Mouse (Mus musculus) heart, postnatal 0 days (tissue): ENCODE results near the gene Pear1. TPM values are rescaled to one million over a fixed set of nuclear protein-coding genes. Genes with fewer than 3 reads are reported as not detected.

ENCODE experiments used
- ATAC-seq: fragments of 200-750 bp; cut with Nextera tagmentation; 2 replicates; pipeline ENCODE4 v1.8.0; 2017; ENCODE audit warnings: low read depth, moderate number of reproducible peaks, moderate library complexity; ENCODE audit not compliant: insufficient read depth
- DNase-seq: peaks from one replicate; pipeline ENCODE4 v3.0.0-alpha.2; 2016; ENCODE audit warnings: low spot score
- H3K27ac ChIP-seq: fragments of 300-500 bp; sonication (generic); 2 replicates; pipeline ENCODE4 v1.5.1; 2014; ENCODE audit warnings: low read depth, mild to moderate bottlenecking
- H3K27me3 ChIP-seq: fragments of 300-500 bp; sonication (generic); 2 replicates; pipeline ENCODE4 v1.6.1; 2014; ENCODE audit warnings: low read length, mixed read lengths; ENCODE audit not compliant: control insufficient read depth, insufficient read depth
- H3K36me3 ChIP-seq: fragments of 300-500 bp; sonication (generic); replicated peaks from 2 replicates; pipeline ENCODE4 v1.6.1; 2014; ENCODE audit warnings: low read length, mixed read lengths; ENCODE audit not compliant: control insufficient read depth, insufficient read depth
- H3K4me1 ChIP-seq: fragments of 300-500 bp; sonication (generic); 2 replicates; pipeline ENCODE4 v1.6.1; 2014; ENCODE audit warnings: antibody characterized with exemption; ENCODE audit not compliant: control insufficient read depth, insufficient read depth
- H3K4me2 ChIP-seq: fragments of 300-500 bp; sonication (generic); 2 replicates; pipeline ENCODE4 v1.6.1; 2014; ENCODE audit warnings: low read depth, mild to moderate bottlenecking, low read length, moderate library complexity
- H3K4me3 ChIP-seq: fragments of 300-500 bp; sonication (generic); 2 replicates; pipeline ENCODE4 v1.5.1; 2014; ENCODE audit warnings: low read depth, low read length
- H3K9ac ChIP-seq: fragments of 300-500 bp; sonication (generic); replicated peaks from 2 replicates; pipeline ENCODE4 v1.6.1; 2014; ENCODE audit warnings: low read depth, low read length, mixed read lengths
- H3K9me3 ChIP-seq: fragments of 300-500 bp; sonication (generic); replicated peaks from 2 replicates; pipeline ENCODE4 v1.6.1; 2016; ENCODE audit warnings: low read length; ENCODE audit not compliant: control insufficient read depth
- CTCF ChIP-seq: IDR thresholded peaks from 2 replicates; pipeline ENCODE4 v1.5.1; 2016; ENCODE audit warnings: antibody characterized with exemption, control low read depth, low read depth
- EP300 ChIP-seq: IDR thresholded peaks from 2 replicates; pipeline ENCODE4 v1.6.1; 2016; ENCODE audit warnings: antibody characterized with exemption, low read depth
- WGBS: fragments of 180-500 bp; shearing (Covaris S2); extraction: QIAGEN DNeasy Blood & Tissue Kit; methylation state at CpG from one replicate; pipeline ENCODE4 v1.1.7; 2014; 5-methylcytosine and 5-hydroxymethylcytosine counted together
- polyA plus RNA-seq: library from polyadenylated mRNA; unstranded; fragments of >200 nt; fragmentation: Nextera tagmentation; extraction: Ambion mirVana; gene quantifications from 2 replicates; pipeline ENCODE4 v1.2.1, GENCODE M21; 2015
- total RNA-seq: library from RNA; depleted of rRNA; stranded (reverse); fragments of >200 nt; gene quantifications from 2 replicates; pipeline ENCODE4 v1.2.3, GENCODE M21; 2014; ENCODE audit warnings: low replicate concordance

Gene Pear1
- total and polyA plus RNA-seq, 2 experiments from 2014 or later, result 10.8 to 42.7 TPM

- no peak overlapping the region for H3K9ac ChIP-seq
- DNase-seq, result no peak
- H3K27me3 ChIP-seq, result 0 out of 2 replicates have a peak, but pooled peaks cover 14% of the 10 kb centered on the region
- no peak overlapping the region for H3K27ac ChIP-seq
- no peaks in the 10 kb centered on the region for H3K9me3 ChIP-seq
- WGBS, result 58% methylated on average over 20 of the region's 20 CpGs
- peaks cover 44% of the 10 kb centered on the region; the same call in 1 of the 2 replicates for H3K36me3 ChIP-seq
- TF ChIP-seq EP300 (no peak), CTCF (no peak)
- H3K4me1 ChIP-seq, result no peaks in the 10 kb centered on the region
- ATAC-seq, result no peak
- H3K4me3 ChIP-seq, result no peak overlapping the region
- H3K4me2 ChIP-seq, result peak overlapping the region; percentile 40; the same call in 1 of the 2 replicates
Measured at GRCm38 (mm10) chr3:87756488-87756887, 67.6 kb downstream of the Pear1 start.

DNA sequence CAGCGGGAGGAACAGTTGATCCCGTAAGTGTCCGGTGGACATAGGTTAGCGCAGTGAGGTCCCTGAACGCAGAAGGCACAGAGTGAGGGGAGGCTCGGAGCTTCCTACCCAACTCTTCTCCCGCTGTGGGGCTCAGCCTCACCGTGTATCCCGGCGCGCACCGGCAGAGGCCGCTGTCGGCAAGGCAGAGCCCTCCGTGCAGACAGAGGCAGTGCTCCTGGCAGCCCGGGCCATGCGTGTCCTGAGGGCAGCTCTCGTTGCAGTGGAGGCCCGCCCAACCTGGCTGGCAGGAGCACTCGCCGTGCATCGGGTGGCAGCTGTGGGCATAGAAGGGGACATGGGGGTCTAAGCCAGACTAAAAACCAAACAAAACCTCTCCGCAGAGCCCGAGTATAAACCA, 68.1 kb downstream of the Pear1 start:
- H3K27ac ChIP-seq, result no peak overlapping the region
- H3K36me3 ChIP-seq, result peaks cover 45% of the 10 kb centered on the region; the same call in 1 of the 2 replicates
- H3K4me1 ChIP-seq, result no peaks in the 10 kb centered on the region
- peak; percentile 55 for DNase-seq
- no peaks in the 10 kb centered on the region for H3K9me3 ChIP-seq
- TF ChIP-seq EP300 (no peak), CTCF (peak; percentile 97)
- H3K4me2 ChIP-seq, result peak overlapping the region; percentile 40
- H3K4me3 ChIP-seq, result no peak overlapping the region
- H3K27me3 ChIP-seq, result 0 out of 2 replicates have a peak, but pooled peaks cover 14% of the 10 kb centered on the region
- WGBS, result 9% methylated on average over 23 of the region's 24 CpGs
- peak; percentile 84 for ATAC-seq
- H3K9ac ChIP-seq, result no peak overlapping the region

GRCm38 (mm10) chr3:87753829-87754228, 70.3 kb downstream of the Pear1 start:
- no peak for TF ChIP-seq EP300
- no peak for TF ChIP-seq CTCF
- Histone ChIP-seq H3K27me3 (0 out of 2 replicates have a peak, but pooled peaks cover 14% of the 10 kb centered on the region), H3K4me1 (no peaks in the 10 kb centered on the region), H3K9me3 (no peaks in the 10 kb centered on the region), H3K27ac (no peak overlapping the region), H3K36me3 (peaks cover 39% of the 10 kb centered on the region; the same call in 1 of the 2 replicates), H3K4me3 (no peak overlapping the region), H3K4me2 (no peak overlapping the region), H3K9ac (no peak overlapping the region)
- ATAC-seq (no peak), DNase-seq (no peak)
- WGBS, result 84% methylated on average over 13 of the region's 13 CpGs

DNA sequence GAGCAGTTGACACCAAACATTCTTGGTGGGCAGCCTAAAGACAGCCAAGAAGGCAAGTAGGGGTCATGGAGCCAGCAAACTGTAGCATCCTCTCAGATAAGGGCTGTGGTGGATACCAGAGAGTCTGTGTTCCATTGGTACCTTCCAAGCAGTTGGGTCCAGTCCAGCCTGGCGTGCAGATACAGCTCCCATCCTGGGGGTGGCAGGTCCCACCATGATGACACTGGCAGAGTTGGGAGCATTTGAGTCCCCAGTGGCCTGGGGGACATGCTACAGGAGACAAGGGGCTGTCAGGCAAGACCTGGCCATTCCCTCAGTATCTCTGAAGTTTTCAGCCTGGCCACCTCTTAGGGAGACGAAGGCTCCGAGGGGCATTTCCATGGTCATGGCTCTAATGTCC, 71.5 kb downstream of the Pear1 start:
- TF ChIP-seq EP300 (no peak), CTCF (no peak)
- Histone ChIP-seq H3K4me3 (no peak overlapping the region), H3K27me3 (peaks cover 19% of the 10 kb centered on the region; the same call in 1 of the 2 replicates), H3K36me3 (peaks cover 31% of the 10 kb centered on the region; the same call in 1 of the 2 replicates), H3K4me1 (no peaks in the 10 kb centered on the region), H3K9ac (no peak overlapping the region), H3K4me2 (no peak overlapping the region), H3K9me3 (no peaks in the 10 kb centered on the region), H3K27ac (no peak overlapping the region)
- 81% methylated on average over 3 of the region's 3 CpGs for WGBS
- DNase-seq (no peak), ATAC-seq (no peak)

GRCm38 (mm10) chr3:87749977-87750376, 74.1 kb downstream of the Pear1 start:
- Histone ChIP-seq H3K36me3 (peaks cover 24% of the 10 kb centered on the region; the same call in 1 of the 2 replicates), H3K4me1 (no peaks in the 10 kb centered on the region), H3K4me3 (no peak overlapping the region), H3K9me3 (no peaks in the 10 kb centered on the region), H3K9ac (no peak overlapping the region), H3K27ac (no peak overlapping the region), H3K27me3 (peaks cover 8% of the 10 kb centered on the region; the same call in 1 of the 2 replicates), H3K4me2 (no peak overlapping the region)
- TF ChIP-seq EP300 (no peak), CTCF (no peak)
- WGBS, result 87% methylated on average over 12 of the region's 12 CpGs
- DNase-seq, result no peak
- no peak for ATAC-seq

- H3K36me3 ChIP-seq, result 0 out of 2 replicates have a peak, but pooled peaks cover 17% of the 10 kb centered on the region
- ATAC-seq, result peak; percentile 15; the same call in 1 of the 2 replicates
- no peak for DNase-seq
- no peak overlapping the region for H3K4me2 ChIP-seq
- 17% methylated on average over 5 of the region's 5 CpGs for WGBS
- H3K4me3 ChIP-seq, result no peak overlapping the region
- no peak overlapping the region for H3K27ac ChIP-seq
- peak; percentile 71 for TF ChIP-seq CTCF
- no peak for TF ChIP-seq EP300
- H3K27me3 ChIP-seq, result peaks cover 8% of the 10 kb centered on the region; the same call in 1 of the 2 replicates
- no peak overlapping the region for H3K9ac ChIP-seq
- H3K9me3 ChIP-seq, result no peaks in the 10 kb centered on the region
- H3K4me1 ChIP-seq, result no peaks in the 10 kb centered on the region
Measured at GRCm38 (mm10) chr3:87749036-87749435, 75.1 kb downstream of the Pear1 start.
